Mouse (Mus musculus) kidney, adult 8-10 months (tissue): ENCODE data around the gene Fut1.
A peak's percentile ranks its signal among the peaks of the same experiment; 100 is the strongest.
"Not testable (repeated sequence)": the region's sequence is repeated elsewhere in the genome, so short reads cannot be mapped to it uniquely, and the experiment has no call there.

ENCODE experiments used
- DNase-seq, 2 experiments: peaks; one replicate each; pipeline ENCODE4 v3.0.0; 2022

Gene Fut1

GRCm38 (mm10) chr7:45640191-45640957 lies 23.3 kb downstream of the Fut1 start:
- DNase-seq: no peak

- no peak for DNase-seq
Measured at GRCm38 (mm10) chr7:45641391-45642040, 24.4 kb downstream of the Fut1 start.

GRCm38 (mm10) chr7:45642083-45642482 lies 25.0 kb downstream of the Fut1 start:
- no peak for DNase-seq

GRCm38 (mm10) chr7:45642503-45643255 lies 25.6 kb downstream of the Fut1 start:
- DNase-seq: no peak

GRCm38 (mm10) chr7:45643441-45644178 lies 26.5 kb downstream of the Fut1 start:
- DNase-seq: peak; percentile 84 to 90

GRCm38 (mm10) chr7:45644183-45644582 lies 27.1 kb downstream of the Fut1 start:
- DNase-seq: no peak

- DNase-seq: no peak
Measured at GRCm38 (mm10) chr7:45644872-45645590, 27.9 kb downstream of the Fut1 start.

- DNase-seq: no peak
Measured at GRCm38 (mm10) chr7:45645591-45645971, 28.5 kb downstream of the Fut1 start.

GRCm38 (mm10) chr7:45646671-45647070 lies 29.6 kb downstream of the Fut1 start:
- DNase-seq: no peak

GRCm38 (mm10) chr7:45649351-45649750 lies 32.3 kb downstream of the Fut1 start:
- DNase-seq: no peak

- DNase-seq: not testable (repeated sequence)
Measured at GRCm38 (mm10) chr7:45650484-45650883, 33.4 kb downstream of the Fut1 start.

- no peak for DNase-seq
Measured at GRCm38 (mm10) chr7:45654424-45655047, 37.4 kb downstream of the Fut1 start.

GRCm38 (mm10) chr7:45660746-45661478 lies 43.8 kb downstream of the Fut1 start:
- no peak for DNase-seq

GRCm38 (mm10) chr7:45661702-45662101 lies 44.6 kb downstream of the Fut1 start:
- DNase-seq: not testable (repeated sequence)

GRCm38 (mm10) chr7:45665303-45666138 lies 48.4 kb downstream of the Fut1 start:
- DNase-seq: no peak

GRCm38 (mm10) chr7:45666161-45666560 lies 49.1 kb downstream of the Fut1 start, which contains the start of gene Fut2:
Gene Fut2, minus strand, starts transcription at chr7:45666394.
- DNase-seq: no peak

GRCm38 (mm10) chr7:45667761-45668160 lies 50.7 kb downstream of the Fut1 start:
- DNase-seq: no peak

- no peak for DNase-seq
Measured at GRCm38 (mm10) chr7:45668921-45669320, 51.8 kb downstream of the Fut1 start.
